Mouse (Mus musculus) stomach, embryonic 15.5 days (tissue): Measurements from ENCODE around the gene Klra7. TPM values are rescaled to one million over a fixed set of nuclear protein-coding genes. Genes with fewer than 3 reads are reported as not detected.
"Not testable (repeated sequence)": the region's sequence is repeated elsewhere in the genome, so short reads cannot be mapped to it uniquely, and the experiment has no call there.

Experiments used
- ATAC-seq: fragments of 200-750 bp; cut with Nextera tagmentation; 2 replicates; pipeline ENCODE4 v1.8.0; 2017; ENCODE audit warnings: low read depth, moderate number of reproducible peaks, moderate TSS enrichment; ENCODE audit not compliant: insufficient read depth, low FRiP score
- H3K27ac ChIP-seq: fragments of 300-500 bp; sonication (generic); 2 replicates; pipeline ENCODE4 v1.5.1; 2015; ENCODE audit warnings: mild to moderate bottlenecking, inconsistent platforms
- H3K27me3 ChIP-seq: fragments of 300-500 bp; sonication (generic); replicated peaks from 2 replicates; pipeline ENCODE4 v1.6.1; 2015; ENCODE audit warnings: inconsistent platforms
- H3K36me3 ChIP-seq: fragments of 300-500 bp; sonication (generic); 2 replicates; pipeline ENCODE4 v1.6.1; 2015; ENCODE audit warnings: inconsistent platforms
- H3K4me1 ChIP-seq: fragments of 300-500 bp; sonication (generic); 2 replicates; pipeline ENCODE4 v1.6.1; 2015; ENCODE audit warnings: inconsistent platforms
- H3K4me2 ChIP-seq: fragments of 300-500 bp; sonication (generic); 2 replicates; pipeline ENCODE4 v1.6.1; 2015; ENCODE audit warnings: mild to moderate bottlenecking, inconsistent platforms
- H3K4me3 ChIP-seq: fragments of 300-500 bp; sonication (generic); replicated peaks from 2 replicates; pipeline ENCODE4 v1.5.1; 2015; ENCODE audit warnings: inconsistent platforms
- H3K9ac ChIP-seq: fragments of 300-500 bp; sonication (generic); 2 replicates; pipeline ENCODE4 v1.6.1; 2015; ENCODE audit warnings: inconsistent platforms
- H3K9me3 ChIP-seq: fragments of 300-500 bp; sonication (generic); 2 replicates; pipeline ENCODE4 v1.6.1; 2016; ENCODE audit warnings: inconsistent platforms
- WGBS: fragments of 180-500 bp; shearing (Covaris S2); methylation state at CpG from one replicate; pipeline ENCODE4 v1.1.7; 2015; 5-methylcytosine and 5-hydroxymethylcytosine counted together
- polyA plus RNA-seq: library from polyadenylated mRNA; unstranded; fragments of >200 nt; fragmentation: Nextera tagmentation; extraction: Ambion mirVana; gene quantifications from 2 replicates; pipeline ENCODE4 v1.2.1, GENCODE M21; 2015

Klra7 gene
- polyA plus RNA-seq = not detected in 2 replicates

DNA sequence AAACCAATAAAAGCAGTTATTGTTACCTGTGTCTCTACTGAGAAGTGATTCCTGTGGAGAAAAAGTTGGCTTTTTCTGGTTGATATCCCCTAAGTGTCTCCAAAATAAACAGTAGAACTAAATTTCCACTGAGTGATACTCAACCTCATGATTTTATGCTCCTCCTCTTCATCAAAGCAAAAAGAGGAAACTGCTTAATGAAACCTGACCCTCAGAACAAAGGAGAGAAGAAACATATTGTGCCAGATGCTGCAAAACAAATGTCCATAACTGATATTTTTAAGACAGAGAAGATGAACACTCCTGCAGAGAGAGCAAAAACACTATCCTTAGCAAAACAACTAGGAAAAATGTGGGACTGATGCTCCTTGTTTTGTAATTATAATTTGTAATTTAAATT lies at the start of gene Klra7:
Klra7 (minus strand) TSS at position 101 of the 400 bp plus-strand sequence.
- Histone ChIP-seq H3K27me3 (no peaks in the 10 kb centered on the region), H3K9me3 (no peaks in the 10 kb centered on the region), H3K36me3 (no peaks in the 10 kb centered on the region), H3K4me2 (no peak within 1 kb of the TSS), H3K4me1 (no peaks in the 10 kb centered on the region), H3K27ac (no peak within 1 kb of the TSS), H3K9ac (no peak within 1 kb of the TSS), H3K4me3 (no peak within 1 kb of the TSS)
- ATAC-seq = no peak

DNA sequence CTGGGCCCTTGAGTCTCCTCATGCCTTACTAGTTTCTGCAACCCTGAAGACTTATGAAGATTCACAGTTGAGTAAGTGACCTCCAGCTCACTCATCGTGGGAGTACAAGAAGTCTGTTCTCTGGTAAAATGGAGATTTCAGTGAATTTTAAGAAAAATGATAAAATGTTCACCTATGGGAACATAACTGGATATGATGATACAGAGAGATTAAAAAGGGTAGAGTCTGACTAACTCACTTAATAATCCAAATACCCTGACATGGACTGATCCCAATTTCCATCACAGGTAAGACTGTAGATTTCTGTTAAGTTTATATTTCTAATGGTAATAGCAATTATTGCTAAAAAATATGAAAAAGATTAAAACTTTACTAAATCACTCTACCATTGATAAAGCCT lies 48.7 kb upstream of the Klra7 start, which contains the start of gene Klra10:
Klra10 (minus strand) TSS at position 101 of the 400 bp plus-strand sequence.
- not testable (repeated sequence) for H3K9ac ChIP-seq, H3K4me2 ChIP-seq, H3K27ac ChIP-seq, ATAC-seq, H3K27me3 ChIP-seq, H3K9me3 ChIP-seq, H3K4me1 ChIP-seq, H3K4me3 ChIP-seq, H3K36me3 ChIP-seq
- WGBS = 60% methylated on average over 1 of the region's 1 CpGs

GRCm38 (mm10) chr6:130255326-130255725 lies 22.2 kb upstream of the Klra7 start:
- H3K9ac ChIP-seq = no peak overlapping the region
- H3K4me3 ChIP-seq = no peak overlapping the region
- no peaks in the 10 kb centered on the region for H3K9me3 ChIP-seq
- no peaks in the 10 kb centered on the region for H3K36me3 ChIP-seq
- H3K4me2 ChIP-seq = no peak overlapping the region
- H3K27me3 ChIP-seq = no peaks in the 10 kb centered on the region
- no peak for ATAC-seq
- H3K4me1 ChIP-seq = no peaks in the 10 kb centered on the region
- H3K27ac ChIP-seq = no peak overlapping the region
- WGBS = 80% methylated on average over 2 of the region's 2 CpGs

GRCm38 (mm10) chr6:130237536-130237935 lies 4.4 kb upstream of the Klra7 start:
- H3K36me3 ChIP-seq = no peaks in the 10 kb centered on the region
- ATAC-seq = no peak
- no peaks in the 10 kb centered on the region for H3K4me1 ChIP-seq
- no peaks in the 10 kb centered on the region for H3K9me3 ChIP-seq
- H3K27me3 ChIP-seq = no peaks in the 10 kb centered on the region
- no peak overlapping the region for H3K4me3 ChIP-seq
- H3K9ac ChIP-seq = no peak overlapping the region
- WGBS = 63% methylated on average over 2 of the region's 2 CpGs
- H3K27ac ChIP-seq = no peak overlapping the region
- no peak overlapping the region for H3K4me2 ChIP-seq

DNA sequence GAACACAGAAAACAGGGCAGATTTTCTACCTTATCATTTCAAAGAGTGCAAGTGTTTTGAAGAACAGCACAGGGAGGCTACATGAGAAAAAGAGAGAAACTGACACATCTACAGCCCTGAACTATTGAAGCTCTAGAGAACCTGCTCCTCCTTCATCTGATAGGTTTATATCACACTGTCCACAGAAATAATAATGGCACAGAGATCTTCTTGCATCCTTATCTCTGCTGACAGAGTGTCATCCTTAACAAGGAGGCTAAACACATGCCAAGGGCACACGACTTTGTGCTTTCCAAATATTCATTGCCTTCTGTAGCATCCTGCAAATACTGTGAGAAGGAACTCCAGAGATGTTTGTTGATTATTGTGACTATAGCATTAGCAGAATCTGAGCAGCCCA lies 3.5 kb upstream of the Klra7 start:
- ATAC-seq = no peak
- H3K4me1 ChIP-seq = no peaks in the 10 kb centered on the region
- H3K9me3 ChIP-seq = no peaks in the 10 kb centered on the region
- H3K27ac ChIP-seq = no peak overlapping the region
- H3K36me3 ChIP-seq = no peaks in the 10 kb centered on the region
- 48% methylated on average over 1 of the region's 1 CpGs for WGBS
- H3K4me3 ChIP-seq = no peak overlapping the region
- H3K9ac ChIP-seq = no peak overlapping the region
- no peak overlapping the region for H3K4me2 ChIP-seq
- H3K27me3 ChIP-seq = no peaks in the 10 kb centered on the region

GRCm38 (mm10) chr6:130197453-130197852 lies 35.7 kb downstream of the Klra7 start:
- not testable (repeated sequence) for H3K9me3 ChIP-seq, H3K9ac ChIP-seq, H3K27me3 ChIP-seq, ATAC-seq, H3K36me3 ChIP-seq, H3K27ac ChIP-seq, H3K4me1 ChIP-seq, H3K4me2 ChIP-seq, H3K4me3 ChIP-seq
- WGBS = 84% methylated on average over 1 of the region's 1 CpGs

DNA sequence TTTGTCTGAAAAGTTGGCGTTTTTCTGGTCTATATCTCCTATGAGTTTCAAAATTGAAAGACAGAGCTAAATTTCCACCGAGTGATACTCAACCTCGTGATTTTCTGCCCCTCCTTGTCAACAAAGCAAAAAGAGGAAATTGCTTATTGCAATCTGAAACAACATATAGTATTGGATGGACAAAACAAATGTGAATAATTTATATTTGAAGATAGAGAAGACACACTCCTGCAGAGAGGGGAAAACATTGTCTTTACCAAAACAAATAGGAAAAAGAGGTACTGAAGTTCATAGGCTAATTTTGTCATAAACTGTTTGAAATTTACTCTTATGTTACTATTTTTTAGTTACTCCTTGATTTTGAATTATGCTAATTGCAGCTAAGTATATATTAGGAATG lies 40.1 kb downstream of the Klra7 start, which contains the start of gene Klra9:
Klra9 (minus strand) TSS at position 101 of the 400 bp plus-strand sequence.
- H3K4me3 ChIP-seq, H3K27me3 ChIP-seq, H3K4me2 ChIP-seq, H3K27ac ChIP-seq, H3K4me1 ChIP-seq, H3K9me3 ChIP-seq, H3K9ac ChIP-seq, H3K36me3 ChIP-seq, ATAC-seq: not testable (repeated sequence)
- 54% methylated on average over 3 of the region's 3 CpGs for WGBS

Other genes starting within 250 kb of the Klra7 start
- gene Klra6, start 206.4 kb downstream of the Klra7 start, polyA plus RNA-seq = not detected in 2 replicates
- gene Klra4, start 166.1 kb downstream of the Klra7 start, polyA plus RNA-seq = not detected in 2 replicates
- not detected in 2 replicates for gene Klra8, start 103.4 kb downstream of the Klra7 start, polyA plus RNA-seq
- not detected in 2 replicates for gene Klra9, start 40.2 kb downstream of the Klra7 start, polyA plus RNA-seq
- not detected in 2 replicates for gene Klra10, start 48.6 kb upstream of the Klra7 start, polyA plus RNA-seq
- not detected in 2 replicates for gene Klra3, start 104.3 kb upstream of the Klra7 start, polyA plus RNA-seq
- gene Klra1, start 153.6 kb upstream of the Klra7 start, polyA plus RNA-seq = not detected in 2 replicates